Mouse (Mus musculus) CH12F3 (cell line): ENCODE measurements around the gene Dab2.

Experiments used
- in situ Hi-C: fragments of 300-500 bp; cut with MboI; formaldehyde crosslinking; loops from 2 replicates; pipeline ENCODE4 v1.14.3; 2020; ENCODE audit warnings: low sequenced_read_pairs

Gene Dab2

DNA sequence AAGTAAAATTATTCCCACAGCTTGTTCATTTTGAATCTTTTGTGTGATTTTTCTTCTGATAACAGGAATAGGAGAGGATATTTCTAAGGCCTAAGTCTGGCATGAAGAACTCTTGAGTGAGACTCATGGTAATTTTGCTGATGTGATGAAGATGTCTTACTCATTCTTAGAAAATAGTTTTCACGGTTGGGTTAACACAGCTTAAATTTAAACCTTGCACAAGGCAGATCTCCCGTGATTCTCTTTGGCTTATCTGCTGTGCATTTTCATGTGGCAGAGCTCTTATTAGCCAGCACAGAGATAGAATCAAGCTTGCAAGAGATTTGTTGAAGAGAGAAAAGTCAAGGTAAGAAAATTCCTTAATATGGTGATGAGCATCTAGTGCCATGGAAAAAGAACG lies at the start of gene Dab2:
TSS of gene Dab2 (plus strand) at position 235 of the 400 bp plus-strand sequence.
- in situ Hi-C loops, result no loop called here

DNA sequence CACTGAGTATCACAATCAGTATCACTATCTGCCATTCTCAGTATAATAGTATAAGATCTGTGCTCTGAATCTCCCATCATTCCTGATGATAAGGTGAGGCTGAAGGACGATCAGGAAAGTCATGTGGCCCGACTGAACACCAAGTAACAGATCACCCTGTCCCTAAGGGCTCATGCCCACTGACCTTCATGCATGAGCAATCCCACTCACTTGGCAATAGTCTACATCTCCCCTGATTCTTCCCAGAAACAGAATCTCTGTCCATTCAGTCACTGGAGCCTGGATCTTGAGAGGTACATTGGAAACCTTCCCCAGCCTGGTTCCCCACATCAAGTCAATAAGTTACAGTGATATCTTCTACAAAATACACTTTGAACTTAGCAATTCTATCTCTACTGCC lies 46.1 kb upstream of the Dab2 start:
- in situ Hi-C loops, result no loop called here

DNA sequence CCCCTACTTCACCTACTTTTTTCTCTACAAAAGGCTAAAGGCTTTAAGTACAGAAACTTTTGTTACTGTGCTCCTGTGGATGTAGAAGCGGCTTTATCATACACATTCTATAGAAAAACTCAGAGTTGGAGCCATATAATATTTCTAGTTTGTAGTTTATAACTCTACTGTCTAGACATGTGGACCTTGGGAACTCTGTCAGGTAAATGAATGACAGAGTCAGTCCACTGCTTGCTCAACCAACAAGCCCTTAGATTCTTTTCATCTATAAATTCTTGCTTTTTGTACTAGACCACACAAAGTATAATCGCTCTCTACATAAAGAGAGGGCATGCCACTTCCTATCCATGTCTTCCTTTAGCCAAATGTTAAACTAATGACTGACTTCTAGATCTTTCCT lies 45.2 kb upstream of the Dab2 start:
- in situ Hi-C loops, result no loop called here

DNA sequence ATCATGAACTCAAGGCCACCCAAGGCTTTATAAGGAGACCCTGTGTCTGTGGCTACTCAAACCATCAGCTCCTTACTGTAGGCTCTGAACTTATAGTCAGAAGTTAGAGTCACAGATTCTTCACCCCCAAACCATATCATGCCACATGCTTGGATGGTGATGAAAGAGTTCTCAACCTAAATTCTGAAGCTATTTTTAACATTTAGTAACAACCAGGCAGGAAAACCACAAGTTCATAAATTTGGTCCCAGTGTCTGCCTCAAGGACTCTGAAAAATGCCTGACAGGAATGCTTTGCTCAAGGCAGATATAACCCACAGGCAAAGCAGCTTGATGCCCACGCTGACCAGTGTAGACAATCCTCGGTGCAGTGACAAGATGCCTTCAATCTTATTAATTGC lies 42.5 kb upstream of the Dab2 start:
- in situ Hi-C loops, result no loop called here

- in situ Hi-C loops, result no loop called here
Measured at GRCm38 (mm10) chr15:6259957-6260740, 39.4 kb upstream of the Dab2 start.

GRCm38 (mm10) chr15:6260741-6261430 lies 38.7 kb upstream of the Dab2 start:
- in situ Hi-C loops, result no loop called here

- in situ Hi-C loops, result no loop called here
Measured at GRCm38 (mm10) chr15:6267147-6267758, 32.3 kb upstream of the Dab2 start.

DNA sequence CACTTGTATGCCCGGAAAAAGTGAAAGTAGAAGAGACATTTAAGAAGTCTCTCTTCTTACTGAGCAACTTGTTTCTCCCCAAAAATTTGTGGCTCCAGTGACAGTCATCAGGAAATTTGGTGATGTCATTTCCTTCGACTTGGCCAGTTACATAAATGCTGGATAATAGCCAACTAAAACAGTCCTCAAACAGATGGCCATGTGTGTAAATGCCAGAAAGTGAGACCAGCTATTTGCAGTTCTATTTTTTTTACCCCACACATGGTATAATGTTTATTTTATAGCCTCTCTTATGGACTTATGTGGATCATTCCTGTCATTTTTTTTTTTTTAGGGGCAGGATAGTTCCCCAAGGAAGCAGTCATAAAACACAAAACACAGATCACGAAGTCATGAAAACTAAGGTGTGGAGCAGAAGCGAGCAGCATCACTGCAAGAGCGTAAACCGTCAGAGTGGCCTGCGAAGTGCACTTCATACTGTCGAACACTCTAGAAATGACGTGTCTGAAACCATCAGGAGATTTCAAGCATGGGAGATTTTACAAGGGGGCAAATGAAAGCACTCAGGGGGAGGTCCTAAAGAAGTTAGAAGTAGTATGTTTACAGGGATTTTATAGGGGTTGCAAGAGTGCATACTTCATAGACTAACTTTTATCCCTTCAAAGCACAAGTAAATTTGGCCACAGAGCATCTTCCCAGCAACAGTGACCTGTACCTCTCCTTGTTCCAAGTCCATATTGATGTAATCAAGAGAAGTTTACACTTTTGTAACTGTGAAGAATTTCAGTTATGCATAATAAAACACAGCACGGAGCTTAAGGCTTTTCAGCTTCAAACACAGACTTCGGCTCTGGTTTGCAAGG lies 20.8 kb upstream of the Dab2 start:
- in situ Hi-C loops, result no loop called here

GRCm38 (mm10) chr15:6280021-6280451 lies 19.6 kb upstream of the Dab2 start:
- in situ Hi-C loops, result no loop called here

- in situ Hi-C loops, result no loop called here
Measured at GRCm38 (mm10) chr15:6283249-6283648, 16.3 kb upstream of the Dab2 start.

- in situ Hi-C loops, result no loop called here
Measured at GRCm38 (mm10) chr15:6296071-6296470, 3.5 kb upstream of the Dab2 start.

GRCm38 (mm10) chr15:6298726-6299125 lies 862 bp upstream of the Dab2 start:
- in situ Hi-C loops, result no loop called here

DNA sequence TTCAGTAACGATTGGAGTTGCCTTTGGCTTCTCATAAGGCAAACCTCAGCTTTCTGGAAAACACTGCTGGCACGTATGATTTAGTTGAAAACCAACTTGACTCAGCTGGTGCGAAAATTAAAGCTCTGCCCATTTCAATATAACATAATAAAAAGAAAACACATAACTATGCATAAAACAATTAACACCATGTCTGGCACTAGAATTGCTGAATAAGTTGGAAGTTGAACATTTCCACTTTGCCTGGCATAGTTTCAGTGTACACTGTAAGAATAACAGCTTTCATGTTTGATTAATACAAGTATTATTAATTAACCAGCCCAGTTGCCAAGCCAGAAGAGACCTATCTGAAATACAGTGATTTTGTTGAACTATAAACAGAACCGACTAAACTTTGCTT lies 2.6 kb downstream of the Dab2 start:
- in situ Hi-C loops, result no loop called here

GRCm38 (mm10) chr15:6303822-6304221 lies 4.2 kb downstream of the Dab2 start:
- in situ Hi-C loops, result no loop called here

DNA sequence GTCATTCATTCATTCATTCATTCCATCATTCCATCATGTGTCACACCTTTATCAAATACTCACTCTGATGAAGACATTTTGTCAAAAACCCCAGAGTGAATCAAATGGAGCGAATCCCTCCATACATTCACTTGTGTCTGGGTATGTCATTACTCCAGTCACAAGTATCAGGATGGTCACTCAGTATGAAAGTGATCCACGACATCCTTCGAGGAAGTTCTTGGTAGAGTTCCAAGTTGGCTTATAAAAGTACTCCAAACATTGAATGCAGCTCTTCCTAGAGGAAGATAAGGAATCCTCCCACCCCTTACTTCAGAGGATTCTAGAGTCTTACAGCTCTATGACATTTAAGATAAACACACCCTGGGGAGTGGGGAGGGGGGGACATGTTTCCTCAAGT lies 10.0 kb downstream of the Dab2 start:
- in situ Hi-C loops, result no loop called here

- in situ Hi-C loops, result no loop called here
Measured at GRCm38 (mm10) chr15:6310417-6310816, 10.8 kb downstream of the Dab2 start.

GRCm38 (mm10) chr15:6312396-6312795 lies 12.8 kb downstream of the Dab2 start:
- in situ Hi-C loops, result no loop called here

DNA sequence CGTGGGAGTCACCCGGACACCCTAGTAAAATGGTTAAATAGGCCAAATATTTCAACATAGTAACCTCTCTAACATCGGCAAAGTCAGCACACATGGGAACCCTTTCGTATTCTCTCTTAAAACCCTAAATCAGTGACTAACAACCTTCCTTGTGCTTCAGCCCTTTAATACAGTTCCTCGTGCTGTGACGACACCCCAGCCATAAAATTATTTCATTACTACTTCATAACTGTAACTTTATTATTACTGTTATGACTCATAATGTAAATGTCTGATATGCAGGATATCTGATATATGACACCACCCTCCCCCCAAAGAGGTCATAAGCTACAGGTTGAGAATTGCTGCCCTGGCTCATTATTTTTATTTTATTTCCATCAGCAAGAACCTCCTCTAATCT lies 19.8 kb downstream of the Dab2 start:
- in situ Hi-C loops, result no loop called here

DNA sequence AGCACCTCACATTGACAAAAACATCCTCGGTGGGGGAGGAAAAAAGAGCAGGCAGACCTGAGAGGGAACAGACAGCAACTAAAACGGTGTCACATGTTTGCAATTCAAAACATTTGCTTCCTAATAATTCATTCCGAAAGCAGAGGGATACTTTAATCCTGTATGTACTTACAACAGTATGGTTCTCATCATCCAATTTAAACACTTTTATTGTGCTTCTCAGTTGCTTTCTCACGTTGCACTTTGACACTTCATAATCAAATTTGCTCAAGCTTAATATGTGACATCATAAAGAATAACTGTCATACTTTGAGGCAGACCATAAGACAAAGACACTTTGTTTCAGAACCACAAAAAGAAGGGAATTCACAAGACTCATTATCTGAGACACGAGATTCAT lies 20.9 kb downstream of the Dab2 start:
- in situ Hi-C loops, result no loop called here

DNA sequence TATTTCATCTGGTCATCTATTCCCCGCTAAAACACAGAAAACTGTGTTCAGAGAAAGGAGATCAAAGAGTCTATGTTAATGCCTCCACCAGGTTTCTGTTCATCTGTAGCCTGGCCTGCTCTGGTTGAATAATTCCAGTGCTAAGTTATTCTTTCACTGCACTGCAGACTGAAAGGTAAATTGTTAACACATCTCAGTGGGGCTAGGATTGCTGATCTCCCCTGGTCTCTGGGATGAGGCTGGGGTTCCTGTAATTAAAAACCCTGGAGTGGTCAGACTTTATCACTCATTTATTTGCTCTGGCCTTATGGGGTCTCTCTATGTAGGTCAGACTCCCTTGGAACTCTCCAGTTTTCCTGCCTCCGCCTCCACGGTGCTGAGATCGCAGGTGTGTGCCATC lies 21.7 kb downstream of the Dab2 start:
- in situ Hi-C loops, result no loop called here

- in situ Hi-C loops, result no loop called here
Measured at GRCm38 (mm10) chr15:6322311-6322710, 22.7 kb downstream of the Dab2 start.
